Mouse (Mus musculus) midbrain, embryonic 11.5 days (tissue): Measurements from ENCODE around the gene Nek4. TPM values are rescaled to one million over a fixed set of nuclear protein-coding genes. Genes with fewer than 3 reads are reported as not detected.

Source experiments
- ATAC-seq: fragments of 200-750 bp; cut with Nextera tagmentation; 2 replicates; pipeline ENCODE4 v1.8.0; 2017; ENCODE audit warnings: moderate TSS enrichment, moderate library complexity; ENCODE audit not compliant: low FRiP score
- DNase-seq: peaks from one replicate; pipeline ENCODE4 v3.0.0; 2015; ENCODE audit warnings: low spot score; ENCODE audit errors: missing footprints
- H3K27ac ChIP-seq: fragments of 300-500 bp; sonication (generic); 2 replicates; pipeline ENCODE4 v1.5.1; 2014; ENCODE audit warnings: low read depth, low read length
- H3K27me3 ChIP-seq: fragments of 300-500 bp; sonication (generic); 2 replicates; pipeline ENCODE4 v1.6.1; 2014; ENCODE audit warnings: mild to moderate bottlenecking, low read length, moderate library complexity, mixed read lengths; ENCODE audit not compliant: control insufficient read depth, insufficient read depth
- H3K36me3 ChIP-seq: fragments of 300-500 bp; sonication (generic); 2 replicates; pipeline ENCODE4 v1.6.1; 2014; ENCODE audit warnings: mild to moderate bottlenecking, low read length, moderate library complexity, mixed read lengths; ENCODE audit not compliant: control insufficient read depth, insufficient read depth
- H3K4me1 ChIP-seq: fragments of 300-500 bp; sonication (generic); 2 replicates; pipeline ENCODE4 v1.6.1; 2014; ENCODE audit warnings: low read length; ENCODE audit not compliant: control insufficient read depth, insufficient read depth
- H3K4me2 ChIP-seq: fragments of 300-500 bp; sonication (generic); 2 replicates; pipeline ENCODE4 v1.6.1; 2014; ENCODE audit warnings: mild to moderate bottlenecking, moderate library complexity
- H3K4me3 ChIP-seq: fragments of 300-500 bp; sonication (generic); 2 replicates; pipeline ENCODE4 v1.5.1; 2014; ENCODE audit warnings: low read depth, low read length
- H3K9ac ChIP-seq: fragments of 300-500 bp; sonication (generic); 2 replicates; pipeline ENCODE4 v1.6.1; 2014; ENCODE audit warnings: low read length
- H3K9me3 ChIP-seq: fragments of 300-500 bp; sonication (generic); 2 replicates; pipeline ENCODE4 v1.6.1; 2016; ENCODE audit warnings: low read length; ENCODE audit not compliant: control insufficient read depth
- WGBS: fragments of 180-500 bp; shearing (Covaris S2); extraction: QIAGEN DNeasy Blood & Tissue Kit; methylation state at CpG from one replicate; pipeline ENCODE4 v1.1.7; 2014; 5-methylcytosine and 5-hydroxymethylcytosine counted together
- polyA plus RNA-seq: library from polyadenylated mRNA; unstranded; fragments of >200 nt; fragmentation: Nextera tagmentation; extraction: Ambion mirVana; gene quantifications from 2 replicates; pipeline ENCODE4 v1.2.1, GENCODE M21; 2014

Nek4 gene
- polyA plus RNA-seq, 1 experiment from 2014 or later: 19.2 TPM

- under 1% methylated on average over 21 of the region's 21 CpGs for WGBS
- DNase-seq (no peak), ATAC-seq (peak; percentile 53)
- Histone ChIP-seq H3K27me3 (no peaks in the 10 kb centered on the region), H3K36me3 (no peaks in the 10 kb centered on the region), H3K27ac (peak overlapping the region; percentile 22; the same call in 1 of the 2 replicates), H3K4me3 (peak overlapping the region; percentile 93), H3K9me3 (no peaks in the 10 kb centered on the region), H3K4me2 (peak overlapping the region; percentile 85), H3K4me1 (peaks cover 11% of the 10 kb centered on the region), H3K9ac (peak overlapping the region; percentile 91)
Observed at GRCm38 (mm10) chr14:31000816-31001306, 49.7 kb downstream of the Nek4 start.

- Histone ChIP-seq H3K9me3 (no peaks in the 10 kb centered on the region), H3K4me3 (peak within 1 kb of the TSS; percentile 93), H3K27ac (peak within 1 kb of the TSS; percentile 87), H3K36me3 (no peaks in the 10 kb centered on the region), H3K4me2 (peak within 1 kb of the TSS; percentile 85), H3K9ac (peak within 1 kb of the TSS; percentile 91), H3K4me1 (peaks cover 11% of the 10 kb centered on the region), H3K27me3 (no peaks in the 10 kb centered on the region)
- ATAC-seq (peak; percentile 94), DNase-seq (peak; percentile 98)
- WGBS: under 1% methylated on average over 83 of the region's 84 CpGs
Observed at GRCm38 (mm10) chr14:31001307-31002205, 50.4 kb downstream of the Nek4 start, which contains the start of the genes Glt8d1 and Spcs1. Gene Glt8d1 (plus strand): TSS chr14:31001400. Gene Spcs1 (minus strand): TSS chr14:31001672.

- Histone ChIP-seq H3K27ac (no peak overlapping the region), H3K9ac (no peak overlapping the region), H3K4me3 (no peak overlapping the region), H3K9me3 (no peaks in the 10 kb centered on the region), H3K4me1 (peaks cover 11% of the 10 kb centered on the region), H3K4me2 (no peak overlapping the region), H3K27me3 (no peaks in the 10 kb centered on the region), H3K36me3 (peaks cover 3% of the 10 kb centered on the region; the same call in 1 of the 2 replicates)
- WGBS: 86% methylated on average over 2 of the region's 2 CpGs
- no peak for ATAC-seq
- peak; percentile 8 for DNase-seq
Observed at GRCm38 (mm10) chr14:31004527-31004926, 53.4 kb downstream of the Nek4 start.

GRCm38 (mm10) chr14:31006779-31007178 is 55.6 kb downstream of the Nek4 start:
- WGBS: 87% methylated on average over 5 of the region's 5 CpGs
- Histone ChIP-seq H3K4me3 (no peak overlapping the region), H3K27ac (no peak overlapping the region), H3K9me3 (no peaks in the 10 kb centered on the region), H3K4me2 (no peak overlapping the region), H3K9ac (no peak overlapping the region), H3K27me3 (no peaks in the 10 kb centered on the region), H3K4me1 (peaks cover 5% of the 10 kb centered on the region; the same call in 1 of the 2 replicates), H3K36me3 (peaks cover 7% of the 10 kb centered on the region)
- no peak for ATAC-seq
- peak; percentile 45 for DNase-seq

- DNase-seq (peak; percentile 81), ATAC-seq (no peak)
- no peak overlapping the region for H3K27ac ChIP-seq
- H3K9ac ChIP-seq: no peak overlapping the region
- no peaks in the 10 kb centered on the region for H3K4me1 ChIP-seq
- H3K27me3 ChIP-seq: no peaks in the 10 kb centered on the region
- H3K36me3 ChIP-seq: peaks cover 33% of the 10 kb centered on the region
- no peak overlapping the region for H3K4me3 ChIP-seq
- no peaks in the 10 kb centered on the region for H3K9me3 ChIP-seq
- no peak overlapping the region for H3K4me2 ChIP-seq
- WGBS: 91% methylated on average over 3 of the region's 3 CpGs
Observed at GRCm38 (mm10) chr14:31011588-31011987, 60.4 kb downstream of the Nek4 start.

GRCm38 (mm10) chr14:31013928-31014327 is 62.8 kb downstream of the Nek4 start:
- 95% methylated on average over 2 of the region's 2 CpGs for WGBS
- peaks cover 32% of the 10 kb centered on the region for H3K36me3 ChIP-seq
- peak; percentile 69 for DNase-seq

GRCm38 (mm10) chr14:31016063-31016462 is 64.9 kb downstream of the Nek4 start:
- H3K27ac ChIP-seq: no peak overlapping the region
- no peak overlapping the region for H3K9ac ChIP-seq
- H3K36me3 ChIP-seq: peaks cover 27% of the 10 kb centered on the region
- H3K27me3 ChIP-seq: no peaks in the 10 kb centered on the region
- WGBS: 89% methylated on average over 1 of the region's 1 CpGs
- peaks cover 14% of the 10 kb centered on the region for H3K4me1 ChIP-seq
- DNase-seq: peak; percentile 39
- no peak overlapping the region for H3K4me2 ChIP-seq
- no peak for ATAC-seq
- no peak overlapping the region for H3K4me3 ChIP-seq
- no peaks in the 10 kb centered on the region for H3K9me3 ChIP-seq

More at GRCm38 (mm10) chr14:31013928-31014327, 62.8 kb downstream of the Nek4 start:
- Histone ChIP-seq H3K27me3 (no peaks in the 10 kb centered on the region), H3K4me2 (no peak overlapping the region), H3K4me1 (peaks cover 8% of the 10 kb centered on the region), H3K27ac (no peak overlapping the region), H3K4me3 (no peak overlapping the region), H3K9me3 (no peaks in the 10 kb centered on the region), H3K9ac (no peak overlapping the region)
- no peak for ATAC-seq

GRCm38 (mm10) chr14:31017854-31018253 is 66.7 kb downstream of the Nek4 start:
- DNase-seq: no peak
- no peak for ATAC-seq
- H3K9me3 ChIP-seq: no peaks in the 10 kb centered on the region
- H3K4me1 ChIP-seq: peaks cover 14% of the 10 kb centered on the region
- H3K36me3 ChIP-seq: peaks cover 20% of the 10 kb centered on the region
- peak overlapping the region; percentile 96 for H3K9ac ChIP-seq
- 2% methylated on average over 2 of the region's 2 CpGs for WGBS
- H3K27me3 ChIP-seq: no peaks in the 10 kb centered on the region
- no peak overlapping the region for H3K27ac ChIP-seq
- peak overlapping the region; percentile 79 for H3K4me2 ChIP-seq
- H3K4me3 ChIP-seq: peak overlapping the region; percentile 83

GRCm38 (mm10) chr14:31018860-31019291 is 67.7 kb downstream of the Nek4 start, which contains the start of the genes Pbrm1 and Gnl3:
Gene Pbrm1 (plus strand): TSS chr14:31019138.
Gene Gnl3 (minus strand): TSS chr14:31019152.
- Histone ChIP-seq H3K36me3 (peaks cover 13% of the 10 kb centered on the region; the same call in 1 of the 2 replicates), H3K9ac (peak within 1 kb of the TSS; percentile 96), H3K4me3 (peak within 1 kb of the TSS; percentile 83), H3K9me3 (no peaks in the 10 kb centered on the region), H3K27ac (peak within 1 kb of the TSS; percentile 98), H3K4me2 (peak within 1 kb of the TSS; percentile 79), H3K27me3 (no peaks in the 10 kb centered on the region), H3K4me1 (peaks cover 14% of the 10 kb centered on the region)
- DNase-seq (peak; percentile 99), ATAC-seq (peak; percentile 95)
- under 1% methylated on average over 49 of the region's 53 CpGs for WGBS
